Mouse (Mus musculus): ENCODE data around the gene C2cd2.

DNA sequence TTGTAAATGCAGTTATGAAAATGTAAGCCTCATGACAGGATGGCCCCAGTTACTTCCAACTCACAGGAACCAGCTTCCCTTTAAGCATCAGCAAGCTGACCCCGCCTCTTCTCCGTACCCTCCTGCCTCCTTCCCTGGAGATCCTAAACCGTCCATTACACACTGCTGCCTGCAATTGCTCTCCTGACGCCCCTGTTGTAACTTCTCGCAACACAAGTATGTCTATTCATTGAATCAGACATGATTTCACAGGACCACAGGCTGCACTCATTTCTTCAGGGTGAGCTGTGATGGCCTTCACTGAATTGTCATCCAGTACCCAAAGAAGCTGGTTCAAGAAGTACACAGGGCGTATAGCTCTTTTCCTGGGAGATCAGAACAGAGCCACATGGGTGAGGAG is 113.6 kb downstream of the C2cd2 start:
- TF ChIP-seq POLR2A (IDR thresholded peaks at IDR 0.05; ENCODE audit: insufficient read depth, low read depth, low read length) (no peak), CTCF (IDR thresholded peaks at IDR 0.05; ENCODE audit: insufficient read depth, low read depth, low read length) (no peak)

Data from olfactory bulb, adult 2 months (tissue).